ENCODE assay signal across 22 mouse cellular contexts in the genomic region with DNA sequence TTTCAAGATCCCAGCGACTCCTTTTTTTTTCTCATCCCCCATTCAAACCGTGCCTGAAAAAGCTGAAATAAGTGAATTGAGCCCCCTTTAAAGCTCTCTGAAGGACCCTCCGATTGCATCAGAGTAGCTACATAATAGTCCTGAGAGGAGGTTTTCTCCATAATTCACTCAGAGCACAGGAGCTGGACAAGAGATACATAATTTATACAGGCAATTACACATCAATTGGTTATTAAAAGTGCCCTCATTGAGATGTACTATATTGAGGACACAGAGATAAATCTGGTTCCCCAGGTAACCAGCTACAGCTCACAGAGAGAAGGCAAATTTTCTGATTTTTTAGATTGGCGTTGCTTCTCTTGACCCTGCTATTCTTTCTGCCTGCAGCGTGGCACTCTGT.
"Had no signal": no experiment of that assay in that cellular context is flagged by ENCODE, and none has a peak within 500 bp of the region (broad histone marks: within the 10 kb centered on the region; RNA-seq: fewer than 3 reads in every experiment).

No protein-coding gene starts in this region.

- H3K9ac ChIP-seq: limb, embryonic 12.5 days; limb, embryonic 15.5 days; liver, embryonic 14.5 days; liver, postnatal 0 days; lung, embryonic 14.5 days; midbrain, embryonic 15.5 days had no signal

- H3K36me3 ChIP-seq: limb, embryonic 12.5 days; limb, embryonic 15.5 days; midbrain, embryonic 15.5 days had no signal

- DNase-seq: kidney, adult 2 months; kidney, postnatal 25 days; left cerebral cortex, postnatal 4 days; liver, postnatal 0 days; lung, embryonic 14.5 days; right cerebral cortex, adult 18-20 months; right cerebral cortex, postnatal 14 days; right cerebral cortex, postnatal 4 days; thymus, adult 2 months; thymus, postnatal 14 days; thymus, postnatal 4 days had no signal

- H3K9me3 ChIP-seq: limb, embryonic 12.5 days; limb, embryonic 15.5 days; midbrain, embryonic 15.5 days had no signal

- H3K4me3 ChIP-seq: limb, embryonic 12.5 days; limb, embryonic 15.5 days; midbrain, embryonic 15.5 days; myocyte had no signal

- H3K4me1 ChIP-seq: limb, embryonic 12.5 days; limb, embryonic 15.5 days had no signal

- H3K27me3 ChIP-seq: limb, embryonic 12.5 days; limb, embryonic 15.5 days; midbrain, embryonic 15.5 days had no signal

- ATAC-seq: intestine, postnatal 0 days; liver, postnatal 0 days; lung, postnatal 0 days; midbrain, embryonic 15.5 days had no signal

- H3K27ac ChIP-seq: kidney, postnatal 0 days; limb, embryonic 12.5 days; limb, embryonic 15.5 days; liver, embryonic 14.5 days; macrophage; midbrain, embryonic 15.5 days; stomach, postnatal 0 days had no signal

- H3K4me2 ChIP-seq: limb, embryonic 12.5 days; limb, embryonic 15.5 days; liver, embryonic 11.5 days; lung, embryonic 14.5 days; midbrain, embryonic 15.5 days had no signal
